Mouse (Mus musculus): ENCODE data around the gene Abcb5.
"Not testable (repeated sequence)": the region's sequence is repeated elsewhere in the genome, so short reads cannot be mapped to it uniquely, and the experiment has no call there.

Gene Abcb5

GRCm38 (mm10) chr12:118966321-118966720 is at the start of gene Abcb5:
Gene Abcb5 (minus strand): TSS chr12:118966421.
- DNase-seq (ENCODE audit: low spot score), result no peak

GRCm38 (mm10) chr12:118999230-118999629 is 33.0 kb upstream of the Abcb5 start:
- no peak for DNase-seq (ENCODE audit: low spot score)

DNA sequence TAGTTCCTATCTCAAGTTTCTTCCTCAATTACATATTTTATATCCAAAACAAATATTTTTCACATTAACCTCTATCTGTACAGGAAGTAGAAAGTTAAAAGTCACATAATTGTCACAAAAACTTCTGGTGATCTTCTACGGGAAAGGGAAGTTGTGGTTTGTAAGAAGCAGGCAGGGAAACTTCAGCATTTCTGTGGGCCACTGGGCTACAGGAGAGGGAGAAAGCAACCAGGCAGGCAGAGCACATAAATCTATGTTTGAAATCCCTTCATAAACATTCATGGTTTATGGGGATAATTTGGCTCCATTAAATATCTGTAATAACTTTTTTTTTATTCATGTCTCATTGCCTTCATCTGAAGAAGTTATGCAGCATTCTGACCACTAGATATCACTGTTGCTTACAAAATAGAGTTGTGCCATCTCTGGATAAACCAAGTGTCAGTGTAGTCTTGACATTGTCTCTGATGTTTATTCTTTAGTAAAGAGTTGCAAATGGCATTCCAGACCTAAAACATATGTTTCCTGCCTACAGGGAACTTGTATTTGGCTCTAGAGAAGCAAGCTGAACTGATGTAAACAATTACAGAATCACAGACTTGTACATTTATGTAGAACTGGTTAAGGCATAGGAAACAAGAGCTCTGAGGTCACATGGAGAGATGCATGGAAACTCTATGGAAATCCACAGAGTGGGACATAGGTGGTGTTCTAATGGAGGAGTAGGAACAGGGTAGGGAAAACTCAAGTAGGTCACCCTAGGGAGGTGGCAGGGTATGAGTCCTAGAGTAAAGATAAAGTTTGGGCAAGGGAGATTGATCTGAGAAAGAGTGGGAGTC is 28.3 kb upstream of the Abcb5 start:
- peak; percentile 25 for DNase-seq (ENCODE audit: low spot score)

- DNase-seq (ENCODE audit: low spot score), result no peak
These were observed 18.6 kb upstream of the Abcb5 start for GRCm38 (mm10) chr12:118984852-118985251.

DNA sequence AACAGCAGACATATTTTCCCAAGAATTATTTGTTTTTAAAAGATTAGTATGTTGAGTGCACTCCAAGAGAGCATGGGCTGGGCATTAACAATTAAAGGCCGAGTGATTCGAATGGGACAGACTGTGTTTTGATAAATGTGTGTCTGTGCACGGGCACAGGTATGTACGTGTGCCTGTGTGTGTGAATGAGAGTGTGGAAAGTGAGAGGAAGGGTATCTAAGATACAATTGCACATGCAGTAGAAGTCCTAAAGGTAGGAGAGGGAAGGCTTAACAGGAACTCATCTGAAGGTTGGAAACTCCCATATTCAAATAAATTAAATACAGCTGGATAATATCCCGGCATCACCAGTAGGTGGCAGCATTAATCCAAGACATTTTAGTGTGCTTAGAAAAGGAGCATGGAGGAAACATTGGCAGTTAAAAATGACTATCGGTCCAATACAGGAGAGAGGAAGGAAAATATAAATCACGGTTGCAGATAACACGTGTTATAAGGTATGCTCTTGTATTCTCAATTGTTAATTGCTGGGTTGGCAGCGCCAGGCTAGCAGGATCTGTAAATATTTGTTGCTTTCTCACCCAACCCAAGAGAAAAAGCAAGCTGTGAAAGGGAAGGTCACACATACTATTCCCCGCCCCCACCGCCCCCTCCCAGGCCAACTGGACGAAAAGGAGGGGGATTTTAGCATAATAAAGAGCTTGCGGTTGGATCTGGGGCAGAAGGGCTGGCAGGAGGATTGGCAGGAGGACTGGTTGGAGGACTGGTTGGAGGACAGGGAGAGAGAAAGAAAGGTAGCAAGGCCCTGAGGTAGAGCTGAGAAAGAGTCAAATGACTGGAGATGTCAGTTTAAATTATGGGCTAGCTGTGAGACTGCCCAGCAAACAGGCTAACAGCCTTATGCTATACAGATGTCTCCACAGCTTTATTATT is 35.6 kb downstream of the Abcb5 start:
- peak; percentile 73 for DNase-seq (ENCODE audit: low spot score)

DNA sequence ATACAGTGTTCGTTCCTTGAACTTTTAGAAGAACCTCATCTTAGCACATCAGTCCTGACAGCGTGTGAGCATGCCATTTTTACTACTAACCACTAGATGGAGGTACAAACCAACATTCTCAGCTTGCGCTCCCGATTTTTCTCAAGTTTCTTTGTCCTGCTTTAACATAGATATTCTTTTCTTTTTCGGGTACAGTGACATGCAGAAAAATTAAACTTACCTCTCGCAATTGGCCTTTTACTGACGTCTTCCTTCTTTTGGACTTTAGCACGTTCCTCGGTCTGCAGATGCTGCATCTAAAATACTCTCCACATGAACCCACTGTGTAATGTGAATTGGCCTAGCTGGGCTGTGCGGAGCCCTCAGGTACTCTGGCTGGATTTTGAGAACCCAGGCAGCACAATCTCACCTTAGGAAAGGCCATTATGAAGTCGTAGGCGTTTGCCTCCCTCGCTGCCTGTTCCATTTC is 39.4 kb downstream of the Abcb5 start:
- DNase-seq (ENCODE audit: low spot score), result peak; percentile 18

DNA sequence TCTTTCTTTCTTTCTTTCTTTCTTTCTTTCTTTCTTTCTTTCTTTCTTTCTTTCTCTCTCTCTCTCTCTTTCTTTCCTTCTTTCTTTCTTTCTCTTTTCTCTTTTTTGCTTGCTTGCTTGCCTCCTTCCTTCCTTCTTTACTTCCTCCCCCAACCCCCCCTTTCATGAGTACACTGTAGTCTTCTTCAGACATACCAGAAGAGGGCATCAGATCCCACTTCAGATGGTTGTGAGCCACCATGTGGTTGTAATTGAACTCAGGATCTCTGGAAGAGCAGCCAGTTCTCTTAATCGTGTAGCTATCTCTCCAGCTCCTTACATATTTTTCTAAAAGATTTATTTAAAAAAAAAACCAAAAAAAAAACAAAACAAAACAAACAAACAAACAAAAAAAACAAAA is 42.3 kb downstream of the Abcb5 start:
- not testable (repeated sequence) for DNase-seq (ENCODE audit: low spot score)

GRCm38 (mm10) chr12:118917771-118918170 is 48.5 kb downstream of the Abcb5 start:
- no peak for DNase-seq (ENCODE audit: low spot score)

GRCm38 (mm10) chr12:118910360-118910759 is 55.9 kb downstream of the Abcb5 start:
- no peak for DNase-seq (ENCODE audit: low spot score)

DNA sequence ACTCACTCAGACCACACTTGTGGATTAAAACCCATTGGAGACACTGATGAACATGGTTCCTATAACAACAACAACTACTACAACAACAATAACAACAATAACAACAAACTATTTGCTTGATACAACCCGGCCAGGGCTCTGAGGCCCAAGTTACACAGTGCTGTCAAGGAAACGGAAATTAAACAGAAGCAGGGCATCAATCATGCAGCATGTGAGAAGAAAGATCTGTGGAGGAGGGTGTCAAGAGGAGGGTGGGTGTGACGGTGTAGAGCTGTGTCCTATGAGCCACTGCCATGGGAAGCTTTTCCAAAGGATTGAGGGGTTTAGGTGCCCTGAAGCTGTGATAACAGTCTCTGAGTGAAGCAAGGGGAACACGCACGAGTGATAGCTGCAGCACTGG is 64.0 kb downstream of the Abcb5 start:
- no peak for DNase-seq (ENCODE audit: low spot score)

- no peak for DNase-seq (ENCODE audit: low spot score)
These were observed 78.3 kb downstream of the Abcb5 start for GRCm38 (mm10) chr12:118887964-118888363.

GRCm38 (mm10) chr12:118882790-118883189 is 83.4 kb downstream of the Abcb5 start:
- no peak for DNase-seq (ENCODE audit: low spot score)

DNA sequence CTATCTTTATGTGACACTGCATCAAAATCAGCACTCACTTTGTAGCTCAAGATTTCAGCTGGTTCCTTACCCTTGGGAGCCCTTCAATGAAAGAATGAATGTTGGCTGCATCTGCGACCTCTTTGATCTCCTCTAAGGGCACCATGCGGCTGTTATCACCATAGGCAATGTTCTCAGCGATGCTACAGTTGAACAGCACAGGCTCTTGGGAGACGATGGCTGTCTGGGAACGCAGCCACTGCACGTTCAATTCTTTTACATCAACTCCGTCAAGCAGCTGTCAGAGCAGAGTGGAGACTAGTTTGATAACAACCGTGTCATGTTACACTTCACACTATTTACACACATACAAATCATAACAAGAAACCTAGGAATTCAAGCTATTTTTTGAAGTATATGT is 93.5 kb downstream of the Abcb5 start:
- no peak for DNase-seq (ENCODE audit: low spot score)

DNA sequence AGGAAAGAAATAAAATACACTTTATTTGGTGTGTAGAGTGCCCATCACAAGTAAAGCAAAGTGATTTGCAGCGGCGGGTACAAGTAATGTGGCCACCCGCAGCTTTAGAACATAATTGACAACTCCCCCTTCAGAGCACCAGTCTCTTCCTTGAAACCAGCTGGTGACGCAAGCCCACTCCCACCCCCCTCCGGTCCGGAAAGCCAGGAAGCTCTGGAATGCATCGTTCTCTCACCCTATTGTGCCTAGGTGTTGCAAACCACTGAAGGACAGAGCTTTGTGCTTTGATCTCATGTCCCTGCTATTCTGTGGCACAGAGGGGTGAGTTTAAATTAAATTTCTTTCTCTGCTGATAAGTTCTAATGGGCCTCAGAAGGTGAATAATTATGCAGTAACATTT is 110.1 kb downstream of the Abcb5 start:
- no peak for DNase-seq (ENCODE audit: low spot score)

DNA sequence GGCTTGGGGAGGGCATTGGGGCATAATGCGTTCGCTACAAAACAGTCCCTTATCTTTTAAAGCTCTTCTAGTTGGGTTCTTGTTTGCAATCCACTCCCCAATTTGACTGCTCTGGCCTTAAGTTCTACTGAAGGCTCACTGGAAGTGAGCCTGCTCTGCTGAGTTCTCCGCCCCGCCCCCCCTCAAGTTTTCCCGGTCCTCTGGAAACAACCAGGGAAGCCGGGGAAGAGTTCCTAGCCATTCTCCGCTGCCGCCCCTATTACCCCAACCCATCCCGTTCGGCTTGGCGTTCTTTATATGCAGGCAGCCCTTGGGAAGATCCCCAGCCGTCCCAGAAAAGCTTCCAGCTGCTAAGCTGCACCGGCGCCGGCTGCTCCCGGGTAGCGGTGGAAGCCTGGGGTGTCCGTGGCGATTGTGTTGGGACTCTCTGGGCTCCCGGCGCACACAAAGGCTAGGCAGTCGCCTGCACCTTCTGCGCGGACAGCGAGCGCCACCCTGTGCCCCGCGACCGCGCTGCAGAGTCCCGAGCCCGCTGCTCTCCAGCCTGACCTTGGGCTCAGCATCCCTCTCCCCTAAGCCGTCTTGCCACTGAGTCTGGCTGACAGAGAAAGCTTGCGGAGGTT is 111.3 kb downstream of the Abcb5 start:
- no peak for DNase-seq (ENCODE audit: low spot score)

GRCm38 (mm10) chr12:118854401-118854800 is 111.8 kb downstream of the Abcb5 start:
- DNase-seq (ENCODE audit: low spot score), result no peak

DNA sequence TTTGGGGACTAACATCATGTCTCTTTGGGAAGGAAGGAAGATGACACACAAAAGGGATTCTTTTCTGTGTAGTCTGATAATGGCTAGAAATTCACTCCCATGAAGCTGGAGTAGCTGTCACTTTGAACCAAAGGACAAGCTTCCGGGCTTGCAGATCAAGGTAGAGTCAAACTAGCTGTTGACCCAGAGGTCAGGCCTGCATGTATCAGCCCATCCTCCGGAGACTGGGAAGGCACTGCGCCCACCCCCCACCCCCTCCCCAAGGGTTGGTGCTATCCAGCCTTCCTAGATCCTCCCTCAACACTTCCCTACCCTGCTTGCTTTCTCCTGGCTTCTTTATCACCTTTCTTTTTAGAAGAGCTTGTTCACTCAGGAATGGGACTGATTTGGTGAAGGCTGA is 112.9 kb downstream of the Abcb5 start:
- DNase-seq (ENCODE audit: low spot score), result no peak

- DNase-seq (ENCODE audit: low spot score), result no peak
These were observed 115.3 kb downstream of the Abcb5 start for GRCm38 (mm10) chr12:118850851-118851410.

- no peak for DNase-seq (ENCODE audit: low spot score)
These were observed 116.2 kb downstream of the Abcb5 start for GRCm38 (mm10) chr12:118849996-118850395.

- no peak for DNase-seq (ENCODE audit: low spot score)
These were observed 116.9 kb downstream of the Abcb5 start for GRCm38 (mm10) chr12:118849203-118849861.

DNA sequence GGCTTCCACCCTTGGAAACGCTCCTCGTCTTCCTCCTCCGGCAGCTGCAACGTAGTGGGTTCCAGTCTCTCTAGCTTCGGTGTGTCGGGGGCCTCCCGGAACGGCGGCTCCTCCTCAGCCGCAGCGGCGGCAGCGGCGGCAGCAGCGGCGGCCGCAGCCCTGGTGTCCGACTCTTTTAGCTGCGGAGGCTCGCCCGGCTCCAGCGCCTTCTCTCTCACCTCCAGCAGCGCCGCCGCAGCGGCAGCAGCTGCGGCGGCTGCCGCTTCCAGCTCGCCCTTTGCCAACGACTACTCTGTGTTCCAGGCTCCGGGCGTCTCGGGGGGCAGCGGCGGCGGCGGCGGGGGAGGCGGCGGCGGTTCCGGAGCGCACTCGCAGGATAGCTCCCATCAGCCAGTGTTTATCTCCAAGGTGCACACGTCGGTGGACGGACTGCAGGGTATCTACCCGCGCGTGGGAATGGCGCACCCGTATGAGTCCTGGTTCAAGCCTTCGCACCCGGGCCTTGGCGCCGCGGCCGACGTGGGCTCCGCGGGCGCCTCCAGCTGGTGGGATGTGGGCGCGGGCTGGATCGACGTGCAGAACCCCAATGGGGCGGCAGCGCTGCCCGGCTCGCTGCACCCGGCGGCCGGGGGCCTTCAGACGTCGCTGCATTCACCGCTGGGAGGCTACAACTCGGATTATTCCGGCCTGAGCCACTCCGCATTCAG is 117.6 kb downstream of the Abcb5 start:
- DNase-seq (ENCODE audit: low spot score), result no peak
